Mouse (Mus musculus): ENCODE measurements around the gene Qrich2. TPM values are rescaled to one million over a fixed set of nuclear protein-coding genes. Genes with fewer than 3 reads are reported as not detected.

Gene Qrich2
- polyA plus RNA-seq, 1 experiment from 2014 or later = not detected

DNA sequence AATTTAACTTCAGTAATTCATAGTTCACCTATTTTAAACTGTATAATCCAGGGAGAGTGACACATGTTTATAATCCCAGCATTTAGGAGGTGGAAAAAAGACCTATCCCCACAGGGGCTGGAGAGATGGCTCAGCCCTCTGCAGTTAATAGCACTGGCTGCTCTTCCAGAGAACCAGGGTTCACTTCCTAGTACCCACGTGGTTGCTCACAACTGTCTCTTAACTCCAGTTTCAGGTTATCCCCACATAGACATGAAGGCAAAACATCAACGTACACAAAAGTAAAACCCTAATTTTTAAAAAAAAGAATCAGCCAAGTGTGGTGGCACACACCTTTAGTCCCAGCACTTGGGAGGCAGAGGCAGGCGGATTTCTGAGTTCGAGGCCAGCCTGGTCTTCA is 60.4 kb downstream of the Qrich2 start:
- ATAC-seq (ENCODE audit: extremely low read depth, insufficient number of reproducible peaks, low FRiP score, low TSS enrichment) = no peak
- 83% methylated on average over 4 of the region's 4 CpGs for WGBS
- no peak overlapping the region for H3K4me3 ChIP-seq

DNA sequence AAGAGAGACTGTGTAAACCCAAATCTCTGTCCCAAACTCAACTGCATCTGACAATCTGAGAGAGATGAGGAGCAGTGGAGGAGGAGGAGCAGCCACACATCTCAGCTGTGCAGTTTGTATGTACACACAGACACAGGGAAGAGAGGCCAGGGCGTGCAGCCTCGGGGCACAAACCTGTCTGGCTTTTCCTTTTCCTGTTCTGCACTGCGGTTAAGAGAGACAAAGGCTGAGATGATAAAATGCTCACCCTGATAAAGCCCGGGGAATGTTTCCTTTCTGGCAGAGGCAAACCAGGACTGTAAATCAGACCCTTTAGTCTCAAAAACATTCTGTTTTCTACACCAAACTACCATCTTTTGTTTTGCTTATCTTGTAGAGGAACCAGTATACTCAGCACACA is 65.5 kb downstream of the Qrich2 start:
- Histone ChIP-seq H3K9ac (no peak overlapping the region), H3K4me2 (no peak overlapping the region), H3K4me1 (peaks cover 11% of the 10 kb centered on the region), H3K4me3 (no peak overlapping the region), H3K9me3 (no peaks in the 10 kb centered on the region), H3K36me3 (peaks cover 20% of the 10 kb centered on the region), H3K27ac (replicated peaks) (peak overlapping the region; percentile 65), H3K27me3 (replicated peaks) (no peaks in the 10 kb centered on the region)
- 6% methylated on average over 4 of the region's 4 CpGs for WGBS
- no peak for ATAC-seq (ENCODE audit: extremely low read depth, insufficient number of reproducible peaks, low FRiP score, low TSS enrichment)

More for the DNA sequence above, 60.4 kb downstream of the Qrich2 start:
- H3K27ac ChIP-seq (replicated peaks) = no peak overlapping the region
- H3K9ac ChIP-seq = no peak overlapping the region
- H3K36me3 ChIP-seq = peaks cover 21% of the 10 kb centered on the region
- no peaks in the 10 kb centered on the region for H3K9me3 ChIP-seq
- H3K4me1 ChIP-seq = no peaks in the 10 kb centered on the region
- no peak overlapping the region for H3K4me2 ChIP-seq
- no peaks in the 10 kb centered on the region for H3K27me3 ChIP-seq (replicated peaks)

DNA sequence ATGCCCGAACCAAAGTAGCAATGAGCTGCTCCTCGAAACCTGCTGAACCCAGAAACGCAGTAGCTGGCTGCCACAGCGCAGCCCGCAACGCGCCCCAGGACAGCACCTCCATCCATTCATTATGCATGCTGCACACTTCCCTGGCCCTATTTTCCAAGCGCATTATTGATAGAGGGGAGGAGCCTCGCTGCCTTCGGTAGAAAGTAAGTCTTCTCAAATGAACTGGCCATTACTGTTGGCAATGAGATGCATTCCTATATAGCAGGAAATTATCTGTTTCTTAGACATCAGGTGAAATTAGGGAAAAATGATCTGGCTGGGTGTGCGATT is 67.7 kb downstream of the Qrich2 start:
- H3K4me1 ChIP-seq = peaks cover 15% of the 10 kb centered on the region
- H3K27ac ChIP-seq (replicated peaks) = 0 out of 2 replicates have a peak overlapping the region, but pooled peaks have one; percentile 2
- no peak overlapping the region for H3K4me3 ChIP-seq
- no peak overlapping the region for H3K4me2 ChIP-seq
- no peak overlapping the region for H3K9ac ChIP-seq
- no peak for ATAC-seq (ENCODE audit: extremely low read depth, insufficient number of reproducible peaks, low FRiP score, low TSS enrichment)
- no peaks in the 10 kb centered on the region for H3K27me3 ChIP-seq (replicated peaks)
- peaks cover 14% of the 10 kb centered on the region for H3K36me3 ChIP-seq
- no peaks in the 10 kb centered on the region for H3K9me3 ChIP-seq
- 80% methylated on average over 11 of the region's 11 CpGs for WGBS

DNA sequence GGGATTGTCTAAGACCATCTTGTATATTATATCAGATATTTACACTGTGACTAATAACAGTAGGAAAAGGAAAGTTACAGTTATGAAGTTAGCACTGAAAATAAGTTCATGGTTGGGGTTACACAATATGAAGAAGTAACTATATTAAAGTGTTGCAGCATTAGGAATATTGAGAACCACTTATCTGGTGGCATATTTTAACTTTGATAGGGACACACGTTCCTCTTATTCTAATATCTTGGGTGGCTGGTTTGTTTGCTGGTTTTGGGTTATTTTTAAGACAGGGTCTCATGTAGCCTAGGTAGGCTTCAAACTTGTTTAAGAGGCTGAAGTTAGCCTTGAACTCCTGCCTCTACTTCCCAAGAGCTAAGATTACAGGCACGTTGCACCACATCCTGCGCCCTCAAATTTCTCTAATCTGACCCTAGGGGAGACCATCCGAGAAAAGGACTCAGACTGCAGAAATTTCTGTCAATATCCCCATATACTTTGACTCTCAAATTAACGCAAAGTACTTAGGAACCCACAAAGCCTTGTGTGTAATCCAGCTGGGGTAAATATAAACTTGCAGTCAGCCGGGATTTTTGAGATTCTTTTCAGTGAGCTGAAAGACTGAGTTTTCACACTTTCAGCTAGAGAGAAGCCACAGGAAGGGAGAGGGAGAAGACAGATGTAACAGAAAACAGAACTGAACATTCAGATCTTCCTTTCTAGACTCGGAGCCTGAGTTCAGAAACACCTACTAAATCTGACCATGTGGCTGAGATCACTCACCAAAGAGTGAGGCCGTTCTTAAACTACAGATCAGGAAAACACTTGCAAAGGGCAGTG is 68.3 kb downstream of the Qrich2 start:
- peaks cover 9% of the 10 kb centered on the region; the same call in 1 of the 2 replicates for H3K36me3 ChIP-seq
- no peak overlapping the region for H3K4me2 ChIP-seq
- ATAC-seq (ENCODE audit: extremely low read depth, insufficient number of reproducible peaks, low FRiP score, low TSS enrichment) = no peak
- H3K4me3 ChIP-seq = no peak overlapping the region
- 0 out of 2 replicates have a peak overlapping the region, but pooled peaks have one; percentile 2 for H3K27ac ChIP-seq (replicated peaks)
- H3K27me3 ChIP-seq (replicated peaks) = no peaks in the 10 kb centered on the region
- no peak overlapping the region for H3K9ac ChIP-seq
- no peaks in the 10 kb centered on the region for H3K9me3 ChIP-seq
- 49% methylated on average over 8 of the region's 8 CpGs for WGBS
- H3K4me1 ChIP-seq = peaks cover 15% of the 10 kb centered on the region

DNA sequence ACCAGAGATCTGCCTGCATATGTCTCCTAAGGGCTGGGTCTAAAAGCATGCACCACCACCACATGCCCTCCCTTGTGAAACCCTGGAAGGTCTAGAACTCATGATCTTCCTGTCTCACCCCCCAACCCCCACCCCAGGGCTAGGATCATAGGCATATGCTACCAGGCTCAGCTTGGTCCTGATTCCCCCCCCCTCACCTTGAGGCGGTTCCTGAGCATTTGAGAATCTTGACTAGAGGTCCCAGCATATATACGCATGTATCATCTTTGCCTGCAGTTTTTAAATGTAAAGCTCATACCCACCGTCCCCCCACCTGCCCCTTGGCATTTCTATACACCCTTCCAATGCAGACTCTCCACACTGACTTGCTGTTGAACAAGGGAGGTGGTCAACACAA is 69.1 kb downstream of the Qrich2 start:
- Histone ChIP-seq H3K27ac (replicated peaks) (no peak overlapping the region), H3K4me2 (no peak overlapping the region), H3K9ac (no peak overlapping the region), H3K36me3 (peaks cover 9% of the 10 kb centered on the region; the same call in 1 of the 2 replicates), H3K27me3 (replicated peaks) (no peaks in the 10 kb centered on the region), H3K9me3 (no peaks in the 10 kb centered on the region), H3K4me1 (peaks cover 15% of the 10 kb centered on the region), H3K4me3 (no peak overlapping the region)
- ATAC-seq (ENCODE audit: extremely low read depth, insufficient number of reproducible peaks, low FRiP score, low TSS enrichment) = no peak
- WGBS = 89% methylated on average over 3 of the region's 3 CpGs

DNA sequence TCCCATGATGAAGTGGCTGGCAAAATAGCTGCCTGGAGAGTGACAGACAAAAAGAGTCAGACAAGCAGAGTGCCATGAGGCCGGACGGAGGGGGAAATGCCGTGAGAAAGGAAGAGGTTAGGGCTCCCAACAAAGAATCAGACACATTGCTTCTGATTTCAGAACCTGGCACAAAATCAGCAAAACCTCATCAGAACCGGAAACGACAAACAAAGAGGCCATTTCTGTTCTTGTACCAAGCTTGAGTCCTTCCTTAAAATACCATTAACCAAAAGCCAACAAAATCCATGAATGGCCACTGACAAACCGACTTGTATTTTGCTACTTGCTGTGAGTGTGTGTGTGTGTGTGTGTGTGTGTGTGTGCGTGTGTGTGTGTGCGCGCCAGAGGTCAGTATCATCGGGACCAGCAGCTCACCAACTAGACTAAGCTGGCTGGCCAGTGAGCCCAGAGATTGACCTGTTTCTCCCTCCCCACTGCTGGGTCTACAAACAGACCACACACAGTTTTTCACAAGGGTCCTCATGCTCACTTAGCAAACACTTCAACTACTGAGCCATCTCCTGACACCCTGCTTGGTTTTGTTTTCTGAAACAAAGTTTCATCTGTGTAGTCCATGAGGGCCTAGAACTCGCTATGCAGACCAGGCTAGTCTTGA is 69.6 kb downstream of the Qrich2 start:
- Histone ChIP-seq H3K36me3 (peaks cover 9% of the 10 kb centered on the region; the same call in 1 of the 2 replicates), H3K9ac (no peak overlapping the region), H3K4me3 (no peak overlapping the region), H3K4me1 (peaks cover 15% of the 10 kb centered on the region), H3K27ac (replicated peaks) (no peak overlapping the region), H3K27me3 (replicated peaks) (no peaks in the 10 kb centered on the region), H3K9me3 (no peaks in the 10 kb centered on the region), H3K4me2 (no peak overlapping the region)
- ATAC-seq (ENCODE audit: extremely low read depth, insufficient number of reproducible peaks, low FRiP score, low TSS enrichment) = no peak
- WGBS = 81% methylated on average over 11 of the region's 11 CpGs

DNA sequence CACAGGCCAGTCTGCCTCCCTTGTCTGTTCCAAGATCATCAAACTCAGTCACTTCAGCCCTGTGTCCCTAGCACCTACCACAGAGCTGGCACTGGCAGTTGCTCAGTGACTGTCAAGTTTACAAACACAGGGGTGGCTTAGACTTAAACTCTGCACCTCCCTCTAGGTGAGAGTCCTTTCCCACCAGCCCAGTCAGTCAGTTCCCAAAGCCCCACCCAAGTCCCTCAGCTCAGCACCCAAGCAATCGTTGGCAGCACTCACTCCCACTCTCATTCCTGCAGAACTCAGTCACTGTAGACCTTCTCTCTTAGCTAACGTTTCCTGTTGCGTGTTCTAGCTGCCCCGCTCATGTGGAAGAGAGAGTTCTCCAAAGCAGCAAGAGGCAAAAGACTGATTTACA is 71.3 kb downstream of the Qrich2 start:
- ATAC-seq (ENCODE audit: extremely low read depth, insufficient number of reproducible peaks, low FRiP score, low TSS enrichment) = no peak
- H3K9me3 ChIP-seq = no peaks in the 10 kb centered on the region
- no peaks in the 10 kb centered on the region for H3K27me3 ChIP-seq (replicated peaks)
- H3K36me3 ChIP-seq = peaks cover 9% of the 10 kb centered on the region; the same call in 1 of the 2 replicates
- no peak overlapping the region for H3K4me3 ChIP-seq
- no peak overlapping the region for H3K9ac ChIP-seq
- WGBS = 70% methylated on average over 4 of the region's 4 CpGs
- H3K4me1 ChIP-seq = peaks cover 11% of the 10 kb centered on the region; the same call in 1 of the 2 replicates
- peak overlapping the region; percentile 31; the same call in 1 of the 2 replicates for H3K4me2 ChIP-seq
- H3K27ac ChIP-seq (replicated peaks) = no peak overlapping the region

Other genes with a start within 250 kb of the Qrich2 start
- 0.42 and 0.48 TPM in 2 replicates for gene Evpl, start 228.2 kb downstream of the Qrich2 start, polyA plus RNA-seq (2015; fragmentation: Nextera tagmentation; extraction: Ambion mirVana)
- 63.6 and 64.6 TPM in 2 replicates for gene Srp68, start 192.0 kb downstream of the Qrich2 start, polyA plus RNA-seq (2015; fragmentation: Nextera tagmentation; extraction: Ambion mirVana)
- gene Galr2, start 185.3 kb downstream of the Qrich2 start, polyA plus RNA-seq (2015; fragmentation: Nextera tagmentation; extraction: Ambion mirVana) = not detected in 2 replicates
- gene Exoc7, start 159.0 kb downstream of the Qrich2 start, polyA plus RNA-seq (2015; fragmentation: Nextera tagmentation; extraction: Ambion mirVana) = 45.0 and 46.0 TPM in 2 replicates
- 0.09 and 0.14 TPM in 2 replicates for gene Foxj1, start 130.8 kb downstream of the Qrich2 start, polyA plus RNA-seq (2015; fragmentation: Nextera tagmentation; extraction: Ambion mirVana)
- gene Rnf157, start 53.2 kb downstream of the Qrich2 start, polyA plus RNA-seq (2015; fragmentation: Nextera tagmentation; extraction: Ambion mirVana) = 4.0 and 6.1 TPM in 2 replicates
- 31.0 and 32.3 TPM in 2 replicates for gene Ubald2, start 32.1 kb downstream of the Qrich2 start, polyA plus RNA-seq (2015; fragmentation: Nextera tagmentation; extraction: Ambion mirVana)
- 90.2 and 102 TPM in 2 replicates for gene Prpsap1, start 28.0 kb upstream of the Qrich2 start, polyA plus RNA-seq (2015; fragmentation: Nextera tagmentation; extraction: Ambion mirVana)
- gene Sphk1, start 64.7 kb upstream of the Qrich2 start, polyA plus RNA-seq (2015; fragmentation: Nextera tagmentation; extraction: Ambion mirVana) = 2.0 and 2.6 TPM in 2 replicates
- 7.9 and 8.3 TPM in 2 replicates for gene Ube2o, start 115.2 kb upstream of the Qrich2 start, polyA plus RNA-seq (2015; fragmentation: Nextera tagmentation; extraction: Ambion mirVana)
- not detected in 2 replicates for gene Aanat, start 120.2 kb upstream of the Qrich2 start, polyA plus RNA-seq (2015; fragmentation: Nextera tagmentation; extraction: Ambion mirVana)
- gene Rhbdf2, start 160.8 kb upstream of the Qrich2 start, polyA plus RNA-seq (2015; fragmentation: Nextera tagmentation; extraction: Ambion mirVana) = 7.2 and 8.0 TPM in 2 replicates
- 0.51 and 0.93 TPM in 2 replicates for gene Prcd, start 187.3 kb upstream of the Qrich2 start, polyA plus RNA-seq (2015; fragmentation: Nextera tagmentation; extraction: Ambion mirVana)
- gene Cygb, start 188.1 kb upstream of the Qrich2 start, polyA plus RNA-seq (2015; fragmentation: Nextera tagmentation; extraction: Ambion mirVana) = 2.6 TPM in 2 replicates